Mouse (Mus musculus) forebrain, postnatal 0 days (tissue): ENCODE results near the gene Mmp15. TPM values are rescaled to one million over a fixed set of nuclear protein-coding genes. Genes with fewer than 3 reads are reported as not detected.
A peak's percentile ranks its signal among the peaks of the same experiment; 100 is the strongest.

Experiments
- ATAC-seq: fragments of 200-750 bp; cut with Nextera tagmentation; 2 replicates; pipeline ENCODE4 v1.8.0; 2017; ENCODE audit warnings: mild to moderate bottlenecking, moderate library complexity
- DNase-seq: peaks from one replicate; pipeline ENCODE4 v3.0.0-alpha.2; 2015
- H3K27ac ChIP-seq: fragments of 300-500 bp; sonication (generic); 2 replicates; pipeline ENCODE4 v1.5.1; 2014; ENCODE audit warnings: low read depth, mild to moderate bottlenecking, antibody characterized with exemption, low read length, moderate library complexity, mixed read lengths
- H3K27me3 ChIP-seq: fragments of 300-500 bp; sonication (generic); 2 replicates; pipeline ENCODE4 v1.6.1; 2014; ENCODE audit warnings: mild to moderate bottlenecking, low read length, mixed read lengths; ENCODE audit not compliant: insufficient read depth
- H3K36me3 ChIP-seq: fragments of 300-500 bp; sonication (generic); 2 replicates; pipeline ENCODE4 v1.6.1; 2014; ENCODE audit warnings: mild to moderate bottlenecking, moderate library complexity; ENCODE audit not compliant: insufficient read depth
- H3K4me1 ChIP-seq: fragments of 300-500 bp; sonication (generic); 2 replicates; pipeline ENCODE4 v1.6.1; 2014; ENCODE audit warnings: antibody characterized with exemption; ENCODE audit not compliant: insufficient read depth
- H3K4me2 ChIP-seq: fragments of 300-500 bp; sonication (generic); 2 replicates; pipeline ENCODE4 v1.6.1; 2014; ENCODE audit warnings: low read depth, mild to moderate bottlenecking, moderate library complexity
- H3K4me3 ChIP-seq: fragments of 300-500 bp; sonication (generic); 2 replicates; pipeline ENCODE4 v1.5.1; 2014; ENCODE audit warnings: low read depth, low read length, mixed read lengths
- H3K9ac ChIP-seq: fragments of 300-500 bp; sonication (generic); 2 replicates; pipeline ENCODE4 v1.6.1; 2014; ENCODE audit warnings: mild to moderate bottlenecking
- H3K9me3 ChIP-seq: fragments of 300-500 bp; sonication (generic); 2 replicates; pipeline ENCODE4 v1.6.1; 2016; ENCODE audit warnings: low read length
- CTCF ChIP-seq: sonication (generic); IDR thresholded peaks from 2 replicates; pipeline ENCODE4 v1.5.1; 2016; ENCODE audit warnings: antibody characterized with exemption, control low read depth, low read depth
- WGBS: fragments of 180-500 bp; shearing (Covaris S2); extraction: QIAGEN DNeasy Blood & Tissue Kit; methylation state at CpG from one replicate; pipeline ENCODE4 v1.1.7; 2014; 5-methylcytosine and 5-hydroxymethylcytosine counted together
- polyA plus RNA-seq: library from polyadenylated mRNA; unstranded; fragments of >200 nt; fragmentation: Nextera tagmentation; extraction: Ambion mirVana; gene quantifications from 2 replicates; pipeline ENCODE4 v1.2.1, GENCODE M21; 2015
- total RNA-seq: library from RNA; depleted of rRNA; stranded (reverse); fragments of >200 nt; gene quantifications from 2 replicates; pipeline ENCODE4 v1.2.3, GENCODE M21; 2014

Gene Mmp15
- total and polyA plus RNA-seq, 2 experiments from 2014 or later: 13.9 to 40.3 TPM

DNA sequence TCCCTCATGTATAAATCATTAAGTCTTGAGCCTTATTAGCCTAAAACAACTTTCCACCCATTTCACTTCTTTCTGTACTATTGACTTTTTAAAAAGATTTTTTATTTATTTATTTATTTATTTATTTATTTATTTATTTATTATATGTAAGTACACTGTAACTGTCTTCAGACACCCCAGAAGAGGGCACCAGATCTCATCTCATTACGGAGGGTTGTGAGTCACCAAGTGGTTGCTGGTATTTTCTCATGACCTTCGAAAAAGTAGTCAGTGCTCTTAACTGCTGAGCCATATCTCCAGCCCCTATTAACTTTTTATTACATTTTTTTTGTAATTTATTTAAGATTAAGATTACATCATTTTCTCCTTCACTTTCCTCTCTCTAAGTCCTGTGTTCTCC, 37.4 kb upstream of the Mmp15 start:
- Histone ChIP-seq H3K4me3 (no peak overlapping the region), H3K36me3 (no peaks in the 10 kb centered on the region), H3K9me3 (no peaks in the 10 kb centered on the region), H3K4me2 (no peak overlapping the region), H3K27ac (no peak overlapping the region), H3K9ac (no peak overlapping the region), H3K27me3 (no peaks in the 10 kb centered on the region), H3K4me1 (peaks cover 3% of the 10 kb centered on the region)
- TF ChIP-seq CTCF: no peak
- 87% methylated on average over 2 of the region's 2 CpGs for WGBS
- DNase-seq (no peak), ATAC-seq (no peak)

DNA sequence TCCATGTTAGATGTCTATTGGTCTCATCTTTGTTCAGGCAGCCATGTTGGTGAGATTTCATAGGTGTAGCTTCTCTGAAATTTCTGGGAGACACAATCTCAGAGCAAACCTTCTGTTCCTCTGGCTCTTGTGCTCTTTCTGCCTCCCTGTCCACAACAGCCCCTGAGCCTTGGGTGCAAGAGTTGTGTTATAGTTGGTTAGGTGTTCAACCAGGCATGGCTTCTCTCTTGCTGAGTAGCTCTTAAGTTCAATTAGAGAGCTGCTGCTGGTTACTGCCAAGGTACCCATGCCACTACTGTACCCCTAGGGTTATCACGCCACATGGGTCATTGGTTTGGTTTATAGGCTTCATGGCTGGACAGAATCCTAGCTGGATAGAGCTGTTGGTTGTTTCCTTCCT, 36.7 kb upstream of the Mmp15 start:
- no peak for ATAC-seq

DNA sequence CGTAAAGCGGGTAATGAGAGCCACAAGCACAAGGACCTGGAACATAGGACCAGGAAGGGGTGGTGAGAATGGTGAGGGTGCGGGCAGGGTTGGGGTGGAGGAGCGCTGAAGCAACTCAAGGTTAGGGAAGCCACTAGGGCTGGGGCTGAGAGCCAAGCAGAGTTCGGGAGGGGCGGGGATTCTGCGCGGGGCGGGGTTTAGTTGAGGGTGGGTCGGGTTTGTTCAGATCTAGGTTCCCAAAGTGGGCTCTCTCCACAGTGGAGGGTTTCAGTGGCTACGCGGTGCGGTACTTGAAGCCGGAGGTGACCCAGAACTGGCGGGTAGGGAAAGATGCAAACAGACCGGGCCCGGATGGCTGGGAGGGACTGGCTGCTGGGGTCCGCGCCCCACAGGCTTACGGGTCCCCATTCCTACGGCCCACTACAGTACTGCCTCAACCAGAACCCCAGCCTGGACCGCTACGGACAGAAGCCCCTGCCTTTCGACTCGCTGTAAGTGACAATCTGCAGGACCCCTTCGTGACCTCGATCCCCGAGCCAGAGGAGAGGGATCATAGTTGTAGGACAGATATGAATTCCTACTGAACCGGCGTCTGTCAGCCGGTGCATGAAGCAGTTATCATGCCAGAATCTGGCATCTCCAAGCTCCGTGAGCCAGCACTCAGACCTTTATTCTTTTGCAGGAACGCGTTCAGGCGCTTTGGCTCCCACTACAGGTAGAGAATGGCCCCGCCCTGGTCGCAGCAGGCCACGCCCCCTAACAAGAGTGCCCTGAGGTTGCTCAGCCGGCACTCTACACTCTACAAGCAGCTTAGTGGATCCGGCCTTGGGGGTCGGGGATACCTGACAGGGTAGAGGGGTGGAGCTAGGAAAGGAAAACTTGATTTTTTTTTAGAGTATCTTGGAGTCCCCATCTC, 31.6 kb upstream of the Mmp15 start:
- ATAC-seq (peak; percentile 75), DNase-seq (peak; percentile 65)
- H3K27me3 ChIP-seq: no peaks in the 10 kb centered on the region
- peaks cover 8% of the 10 kb centered on the region; the same call in 1 of the 2 replicates for H3K36me3 ChIP-seq
- 3% methylated on average over 41 of the region's 41 CpGs for WGBS
- peak overlapping the region; percentile 56 for H3K9ac ChIP-seq
- TF ChIP-seq CTCF: peak; percentile 44
- H3K4me3 ChIP-seq: peak overlapping the region; percentile 39
- H3K27ac ChIP-seq: no peak overlapping the region
- no peaks in the 10 kb centered on the region for H3K9me3 ChIP-seq
- H3K4me2 ChIP-seq: peak overlapping the region; percentile 78
- peaks cover 5% of the 10 kb centered on the region; the same call in 1 of the 2 replicates for H3K4me1 ChIP-seq

More for the DNA sequence above, 36.7 kb upstream of the Mmp15 start:
- H3K27me3 ChIP-seq: no peaks in the 10 kb centered on the region
- H3K27ac ChIP-seq: no peak overlapping the region
- H3K4me3 ChIP-seq: no peak overlapping the region
- no peak for DNase-seq
- TF ChIP-seq CTCF: no peak
- no peak overlapping the region for H3K4me2 ChIP-seq
- no peaks in the 10 kb centered on the region for H3K36me3 ChIP-seq
- WGBS: 88% methylated on average over 1 of the region's 1 CpGs
- H3K4me1 ChIP-seq: peaks cover 3% of the 10 kb centered on the region
- H3K9me3 ChIP-seq: no peaks in the 10 kb centered on the region
- H3K9ac ChIP-seq: no peak overlapping the region

DNA sequence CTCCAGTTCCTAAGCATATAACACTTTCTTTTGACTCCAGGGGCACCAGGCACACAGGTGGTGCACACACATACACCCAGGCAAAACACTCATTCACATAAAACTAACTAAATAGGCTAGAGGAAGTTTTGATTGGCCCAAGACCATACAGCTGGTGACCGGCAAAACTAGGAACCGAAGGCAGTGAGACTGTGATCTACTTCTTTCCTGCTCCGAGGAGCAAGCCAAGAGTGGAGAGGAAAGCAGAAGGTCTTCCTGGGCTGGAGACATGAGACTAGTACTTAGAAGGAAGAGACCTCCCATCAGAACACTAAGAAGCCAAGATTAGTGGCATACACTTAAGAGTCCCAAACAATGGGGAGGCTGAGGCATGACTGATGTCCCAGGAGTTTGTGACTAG, 28.9 kb upstream of the Mmp15 start:
- H3K27me3 ChIP-seq: no peaks in the 10 kb centered on the region
- no peak for TF ChIP-seq CTCF
- H3K36me3 ChIP-seq: peaks cover 34% of the 10 kb centered on the region
- no peak overlapping the region for H3K4me2 ChIP-seq
- no peak overlapping the region for H3K27ac ChIP-seq
- no peaks in the 10 kb centered on the region for H3K9me3 ChIP-seq
- H3K4me1 ChIP-seq: peaks cover 5% of the 10 kb centered on the region; the same call in 1 of the 2 replicates
- H3K4me3 ChIP-seq: no peak overlapping the region
- no peak for DNase-seq
- WGBS: 83% methylated on average over 3 of the region's 3 CpGs
- H3K9ac ChIP-seq: no peak overlapping the region
- no peak for ATAC-seq

DNA sequence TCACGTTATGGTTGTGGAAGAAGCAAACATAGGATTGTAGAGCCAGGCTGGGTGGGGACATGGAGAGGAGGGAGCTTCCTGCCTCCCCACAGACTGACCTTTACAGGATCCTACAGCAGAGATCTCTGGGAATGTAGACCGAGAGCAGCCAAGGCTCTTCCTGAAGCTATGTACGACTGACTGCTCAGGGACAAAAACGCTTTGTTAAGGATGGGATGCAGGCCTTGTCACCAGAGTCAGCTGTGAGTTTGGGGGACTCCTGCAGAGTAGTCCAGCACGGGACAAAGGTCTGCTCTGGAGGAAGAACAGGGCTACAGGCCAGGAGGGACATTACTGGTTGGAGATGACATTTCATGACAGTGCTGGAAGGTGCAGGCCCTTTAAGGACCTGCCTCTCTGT, 27.4 kb upstream of the Mmp15 start:
- Histone ChIP-seq H3K4me2 (no peak overlapping the region), H3K36me3 (peaks cover 48% of the 10 kb centered on the region), H3K9me3 (no peaks in the 10 kb centered on the region), H3K27ac (no peak overlapping the region), H3K4me3 (no peak overlapping the region), H3K4me1 (peaks cover 5% of the 10 kb centered on the region; the same call in 1 of the 2 replicates), H3K27me3 (no peaks in the 10 kb centered on the region), H3K9ac (no peak overlapping the region)
- no peak for ATAC-seq
- TF ChIP-seq CTCF: no peak
- no peak for DNase-seq
- WGBS: 27% methylated on average over 5 of the region's 5 CpGs

DNA sequence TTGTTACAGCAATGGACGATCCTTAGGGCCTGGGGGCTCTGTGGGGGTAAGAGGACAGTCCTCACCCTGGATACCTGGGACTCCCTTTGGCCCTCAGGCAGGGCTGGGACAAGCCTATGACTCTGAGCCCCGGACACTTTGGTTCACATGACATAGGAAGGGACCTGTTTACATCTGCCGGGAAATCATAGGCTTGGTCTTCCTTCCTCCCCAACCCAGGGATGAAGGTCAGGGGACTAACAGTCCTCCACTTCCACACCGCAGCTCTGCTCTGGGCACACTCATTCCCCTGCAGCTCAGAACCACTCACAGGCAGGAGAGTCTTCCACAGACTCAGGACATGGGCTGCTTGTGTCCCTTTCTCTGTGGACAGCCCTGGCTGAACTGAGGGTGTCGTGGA, 25.2 kb upstream of the Mmp15 start:
- H3K9me3 ChIP-seq: no peaks in the 10 kb centered on the region
- H3K4me2 ChIP-seq: no peak overlapping the region
- DNase-seq: no peak
- TF ChIP-seq CTCF: no peak
- H3K27me3 ChIP-seq: no peaks in the 10 kb centered on the region
- ATAC-seq: no peak
- no peak overlapping the region for H3K9ac ChIP-seq
- H3K36me3 ChIP-seq: peaks cover 48% of the 10 kb centered on the region
- peaks cover 4% of the 10 kb centered on the region; the same call in 1 of the 2 replicates for H3K4me1 ChIP-seq
- H3K4me3 ChIP-seq: no peak overlapping the region
- 92% methylated on average over 5 of the region's 5 CpGs for WGBS
- H3K27ac ChIP-seq: no peak overlapping the region

DNA sequence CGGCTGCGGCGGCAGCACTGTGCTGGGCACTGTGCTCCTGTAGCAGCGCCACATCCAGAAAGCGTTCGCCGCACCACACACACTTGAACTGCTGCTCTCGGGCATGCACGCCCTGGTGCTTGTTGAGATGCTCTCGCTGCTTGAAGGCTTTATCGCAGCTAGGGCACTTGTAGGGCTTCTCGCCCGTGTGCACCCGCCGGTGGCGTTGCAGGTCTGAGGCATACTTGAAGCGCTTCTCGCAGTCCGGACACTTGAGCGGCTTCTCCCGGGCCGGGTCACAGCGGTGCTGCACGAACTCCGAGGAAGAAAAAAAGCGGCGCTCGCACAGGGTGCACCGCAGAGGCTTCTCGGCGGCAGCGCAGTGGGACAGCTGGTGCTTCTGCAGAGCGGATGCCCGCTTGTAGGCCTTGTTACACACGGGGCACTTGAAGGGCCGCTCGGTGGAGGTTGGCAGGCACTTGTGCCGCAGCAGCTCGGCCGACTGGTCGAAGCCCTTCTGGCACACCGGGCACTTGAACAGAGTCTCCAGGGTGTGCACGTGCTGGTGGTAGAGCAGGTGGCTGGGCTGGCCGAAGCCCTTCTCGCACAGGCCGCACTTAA, 24.1 kb upstream of the Mmp15 start:
- TF ChIP-seq CTCF: no peak
- H3K9me3 ChIP-seq: no peaks in the 10 kb centered on the region
- ATAC-seq: no peak
- no peak overlapping the region for H3K4me2 ChIP-seq
- H3K36me3 ChIP-seq: peaks cover 48% of the 10 kb centered on the region
- 88% methylated on average over 46 of the region's 46 CpGs for WGBS
- H3K9ac ChIP-seq: no peak overlapping the region
- H3K27me3 ChIP-seq: no peaks in the 10 kb centered on the region
- DNase-seq: no peak
- H3K4me1 ChIP-seq: peaks cover 4% of the 10 kb centered on the region; the same call in 1 of the 2 replicates
- H3K27ac ChIP-seq: no peak overlapping the region
- no peak overlapping the region for H3K4me3 ChIP-seq
